Mouse (Mus musculus): ENCODE measurements around the gene Sestd1. TPM values are rescaled to one million over a fixed set of nuclear protein-coding genes. Genes with fewer than 3 reads are reported as not detected.

The Sestd1 gene
- total and polyA plus RNA-seq, 3 experiments: 0.02 to 0.22 TPM; not detected in 1

GRCm38 (mm10) chr2:77166366-77166765 lies 114.0 kb downstream of the Sestd1 start:
- Histone ChIP-seq H3K36me3 (replicated peaks) (no peaks in the 10 kb centered on the region), H3K9me3 (replicated peaks) (peaks cover 41% of the 10 kb centered on the region), H3K27me3 (ENCODE audit: insufficient read depth, low read length) (no peaks in the 10 kb centered on the region), H3K4me3 (ENCODE audit: low read depth, low read length) (no peak overlapping the region), H3K4me1 (ENCODE audit: insufficient read depth, low read depth, low read length) (no peaks in the 10 kb centered on the region)
- DNase-seq (ENCODE audit: low spot score) (no peak), ATAC-seq (ENCODE audit: extremely low read depth, insufficient number of reproducible peaks, low FRiP score, poor library complexity, severe bottlenecking) (no peak)
- TF ChIP-seq GATA1 (IDR thresholded peaks at IDR 0.05; ENCODE audit: borderline replicate concordance, low read length): no peak
- TF ChIP-seq GATA2 (IDR thresholded peaks at IDR 0.05; ENCODE audit: borderline replicate concordance, low read depth, low read length): no peak
- TF ChIP-seq TAL1 (conservative IDR thresholded peaks at IDR 0.05; ENCODE audit: low read depth, low read length): no peak
- TF ChIP-seq CTCF (IDR thresholded peaks at IDR 0.05; ENCODE audit: low read depth, low read length): no peak
- no peak for TF ChIP-seq POLR2AphosphoS5 (IDR thresholded peaks at IDR 0.05; ENCODE audit: insufficient replicate concordance, low read depth, low read length)

DNA sequence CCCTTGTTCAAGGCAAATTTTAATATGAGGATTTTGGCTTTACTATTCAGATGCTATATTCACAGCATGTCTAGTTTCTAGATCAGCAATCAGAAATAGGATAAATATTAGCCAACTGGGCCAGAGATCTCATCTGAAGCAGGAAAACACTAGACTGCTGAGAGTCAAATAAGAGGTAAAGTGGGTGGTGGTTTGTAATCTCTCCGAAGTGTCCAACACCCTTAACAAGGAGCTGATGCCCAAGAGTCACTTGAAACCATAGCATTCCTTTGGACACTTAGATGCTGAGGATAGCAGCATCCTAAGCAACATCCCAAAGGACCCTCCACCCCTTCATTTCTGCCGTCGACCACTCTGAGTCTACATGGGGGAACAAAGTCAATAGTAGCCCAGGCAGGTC lies 115.7 kb downstream of the Sestd1 start:
- ATAC-seq (ENCODE audit: extremely low read depth, insufficient number of reproducible peaks, low FRiP score, poor library complexity, severe bottlenecking): no peak
- H3K36me3 ChIP-seq (replicated peaks): no peaks in the 10 kb centered on the region
- no peaks in the 10 kb centered on the region for H3K27me3 ChIP-seq (ENCODE audit: insufficient read depth, low read length)
- no peaks in the 10 kb centered on the region for H3K4me1 ChIP-seq (ENCODE audit: insufficient read depth, low read depth, low read length)
- TF ChIP-seq GATA2 (IDR thresholded peaks at IDR 0.05; ENCODE audit: borderline replicate concordance, low read depth, low read length) (no peak), CTCF (IDR thresholded peaks at IDR 0.05; ENCODE audit: low read depth, low read length) (no peak), GATA1 (IDR thresholded peaks at IDR 0.05; ENCODE audit: borderline replicate concordance, low read length) (no peak), TAL1 (conservative IDR thresholded peaks at IDR 0.05; ENCODE audit: low read depth, low read length) (no peak), POLR2AphosphoS5 (IDR thresholded peaks at IDR 0.05; ENCODE audit: insufficient replicate concordance, low read depth, low read length) (no peak)
- no peak for DNase-seq (ENCODE audit: low spot score)
- peaks cover 38% of the 10 kb centered on the region for H3K9me3 ChIP-seq (replicated peaks)
- H3K4me3 ChIP-seq (ENCODE audit: low read depth, low read length): no peak overlapping the region

- no peak for DNase-seq (ENCODE audit: low spot score)
- no peak for ATAC-seq (ENCODE audit: extremely low read depth, insufficient number of reproducible peaks, low FRiP score, poor library complexity, severe bottlenecking)
- peaks cover 36% of the 10 kb centered on the region for H3K9me3 ChIP-seq (replicated peaks)
- H3K4me1 ChIP-seq (ENCODE audit: insufficient read depth, low read depth, low read length): no peaks in the 10 kb centered on the region
- H3K4me3 ChIP-seq (ENCODE audit: low read depth, low read length): no peak overlapping the region
- H3K27me3 ChIP-seq (ENCODE audit: insufficient read depth, low read length): no peaks in the 10 kb centered on the region
- H3K36me3 ChIP-seq (replicated peaks): no peaks in the 10 kb centered on the region
- TF ChIP-seq GATA1 (IDR thresholded peaks at IDR 0.05; ENCODE audit: borderline replicate concordance, low read length): no peak
- no peak for TF ChIP-seq TAL1 (conservative IDR thresholded peaks at IDR 0.05; ENCODE audit: low read depth, low read length)
- no peak for TF ChIP-seq CTCF (IDR thresholded peaks at IDR 0.05; ENCODE audit: low read depth, low read length)
- no peak for TF ChIP-seq POLR2AphosphoS5 (IDR thresholded peaks at IDR 0.05; ENCODE audit: insufficient replicate concordance, low read depth, low read length)
- no peak for TF ChIP-seq GATA2 (IDR thresholded peaks at IDR 0.05; ENCODE audit: borderline replicate concordance, low read depth, low read length)
These were observed 117.0 kb downstream of the Sestd1 start for GRCm38 (mm10) chr2:77163381-77163780.

DNA sequence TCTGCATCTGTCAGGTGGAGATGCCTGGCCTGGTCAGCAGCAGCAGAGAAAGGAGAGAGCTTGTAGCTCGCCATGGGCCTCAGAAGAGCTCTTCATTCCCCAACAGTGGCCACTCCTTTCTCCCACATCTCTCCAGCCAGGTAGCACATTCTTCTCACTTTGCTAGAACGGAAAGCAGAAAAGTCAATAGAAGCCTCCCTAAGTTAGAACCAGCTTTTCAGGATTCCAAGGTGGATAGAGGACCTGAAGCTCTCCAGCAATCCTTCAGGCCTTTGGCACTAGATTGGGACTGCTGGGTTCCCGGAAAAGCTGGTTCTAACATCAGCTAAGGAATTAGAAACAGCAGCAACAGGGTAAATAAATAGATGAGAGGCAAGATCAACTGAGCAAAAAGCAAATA lies 118.3 kb downstream of the Sestd1 start:
- TF ChIP-seq TAL1 (conservative IDR thresholded peaks at IDR 0.05; ENCODE audit: low read depth, low read length) (no peak), GATA1 (IDR thresholded peaks at IDR 0.05; ENCODE audit: borderline replicate concordance, low read length) (no peak), GATA2 (IDR thresholded peaks at IDR 0.05; ENCODE audit: borderline replicate concordance, low read depth, low read length) (no peak), CTCF (IDR thresholded peaks at IDR 0.05; ENCODE audit: low read depth, low read length) (no peak), POLR2AphosphoS5 (IDR thresholded peaks at IDR 0.05; ENCODE audit: insufficient replicate concordance, low read depth, low read length) (no peak)
- ATAC-seq (ENCODE audit: extremely low read depth, insufficient number of reproducible peaks, low FRiP score, poor library complexity, severe bottlenecking): no peak

DNA sequence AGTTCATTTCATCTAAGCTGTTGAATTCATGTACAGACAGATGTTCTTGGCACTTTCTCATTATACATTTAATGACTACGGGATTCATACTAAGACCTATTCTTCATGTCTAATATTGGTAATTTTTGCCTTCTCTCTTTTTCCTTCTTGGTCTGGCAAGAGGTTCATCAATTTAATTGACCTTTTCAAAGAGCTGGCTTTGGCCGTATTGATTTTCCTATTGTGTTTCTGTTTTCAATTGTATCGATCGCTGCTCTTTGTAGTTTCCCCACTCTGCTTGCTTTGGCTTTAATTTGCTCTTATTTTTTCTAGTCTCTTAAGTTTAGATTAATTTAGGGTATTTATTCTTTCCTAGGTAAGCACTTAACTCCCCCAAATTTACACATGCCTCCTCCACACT lies 122.8 kb downstream of the Sestd1 start:
- ATAC-seq (ENCODE audit: extremely low read depth, insufficient number of reproducible peaks, low FRiP score, poor library complexity, severe bottlenecking): no peak
- Histone ChIP-seq H3K4me1 (ENCODE audit: insufficient read depth, low read depth, low read length) (no peaks in the 10 kb centered on the region), H3K36me3 (replicated peaks) (no peaks in the 10 kb centered on the region), H3K27me3 (ENCODE audit: insufficient read depth, low read length) (no peaks in the 10 kb centered on the region), H3K9me3 (replicated peaks) (peaks cover 13% of the 10 kb centered on the region), H3K4me3 (ENCODE audit: low read depth, low read length) (no peak overlapping the region)
- DNase-seq (ENCODE audit: low spot score): no peak
- TF ChIP-seq CTCF (IDR thresholded peaks at IDR 0.05; ENCODE audit: low read depth, low read length) (no peak), TAL1 (conservative IDR thresholded peaks at IDR 0.05; ENCODE audit: low read depth, low read length) (no peak), GATA1 (IDR thresholded peaks at IDR 0.05; ENCODE audit: borderline replicate concordance, low read length) (no peak), GATA2 (IDR thresholded peaks at IDR 0.05; ENCODE audit: borderline replicate concordance, low read depth, low read length) (no peak), POLR2AphosphoS5 (IDR thresholded peaks at IDR 0.05; ENCODE audit: insufficient replicate concordance, low read depth, low read length) (no peak)

More for the DNA sequence above, 118.3 kb downstream of the Sestd1 start:
- Histone ChIP-seq H3K9me3 (replicated peaks) (peaks cover 28% of the 10 kb centered on the region), H3K27me3 (ENCODE audit: insufficient read depth, low read length) (no peaks in the 10 kb centered on the region), H3K4me3 (ENCODE audit: low read depth, low read length) (no peak overlapping the region), H3K4me1 (ENCODE audit: insufficient read depth, low read depth, low read length) (no peaks in the 10 kb centered on the region), H3K36me3 (replicated peaks) (no peaks in the 10 kb centered on the region)
- no peak for DNase-seq (ENCODE audit: low spot score)

DNA sequence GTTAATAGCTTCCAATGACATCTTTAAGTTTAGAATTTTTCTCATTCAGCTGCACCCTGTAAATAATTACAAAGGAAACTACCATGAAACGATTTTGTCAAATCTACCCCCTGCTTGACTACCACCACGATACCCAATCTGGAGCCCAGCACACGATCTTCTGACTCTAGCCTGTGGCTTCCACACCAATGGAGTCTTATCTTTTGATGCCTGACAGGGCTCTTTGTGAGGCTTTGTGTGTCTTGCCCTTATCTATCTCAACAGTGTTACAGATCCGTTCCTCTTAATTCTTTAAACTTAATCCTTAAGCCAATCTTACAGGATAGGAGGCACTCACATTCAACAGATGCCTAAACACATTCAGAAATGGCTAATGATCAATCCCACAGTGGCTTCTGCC lies 126.3 kb downstream of the Sestd1 start:
- H3K9me3 ChIP-seq (replicated peaks): peaks cover 16% of the 10 kb centered on the region
- no peaks in the 10 kb centered on the region for H3K27me3 ChIP-seq (ENCODE audit: insufficient read depth, low read length)
- DNase-seq (ENCODE audit: low spot score): no peak
- no peak overlapping the region for H3K4me3 ChIP-seq (ENCODE audit: low read depth, low read length)
- H3K36me3 ChIP-seq (replicated peaks): no peaks in the 10 kb centered on the region
- no peak for ATAC-seq (ENCODE audit: extremely low read depth, insufficient number of reproducible peaks, low FRiP score, poor library complexity, severe bottlenecking)
- TF ChIP-seq GATA1 (IDR thresholded peaks at IDR 0.05; ENCODE audit: borderline replicate concordance, low read length) (no peak), CTCF (IDR thresholded peaks at IDR 0.05; ENCODE audit: low read depth, low read length) (no peak), TAL1 (conservative IDR thresholded peaks at IDR 0.05; ENCODE audit: low read depth, low read length) (no peak), POLR2AphosphoS5 (IDR thresholded peaks at IDR 0.05; ENCODE audit: insufficient replicate concordance, low read depth, low read length) (no peak), GATA2 (IDR thresholded peaks at IDR 0.05; ENCODE audit: borderline replicate concordance, low read depth, low read length) (no peak)
- H3K4me1 ChIP-seq (ENCODE audit: insufficient read depth, low read depth, low read length): no peaks in the 10 kb centered on the region
